Mouse (Mus musculus) testis, adult 2 months (tissue): ENCODE data around the gene Cabp2. TPM values are rescaled to one million over a fixed set of nuclear protein-coding genes. Genes with fewer than 3 reads are reported as not detected.

Source experiments
- H3K27ac ChIP-seq: fragments of 200-500 bp; 2 replicates; pipeline ENCODE4 v1.5.1; 2012; ENCODE audit warnings: low read depth, low read length; ENCODE audit not compliant: control insufficient read depth, insufficient read depth
- H3K27me3 ChIP-seq: fragments of 200-500 bp; 2 replicates; pipeline ENCODE4 v1.6.1; 2012; ENCODE audit warnings: mild to moderate bottlenecking, low read length, moderate library complexity; ENCODE audit not compliant: control insufficient read depth, insufficient read depth
- H3K36me3 ChIP-seq: fragments of 200-500 bp; 2 replicates; pipeline ENCODE4 v1.6.1; 2012; ENCODE audit warnings: mild to moderate bottlenecking, low read length; ENCODE audit not compliant: control insufficient read depth, insufficient read depth
- H3K4me1 ChIP-seq: fragments of 200-500 bp; 2 replicates; pipeline ENCODE4 v1.6.1; 2012; ENCODE audit warnings: low read length; ENCODE audit not compliant: control insufficient read depth, insufficient read depth
- H3K4me3 ChIP-seq: fragments of 200-500 bp; 2 replicates; pipeline ENCODE4 v1.5.1; 2012; ENCODE audit warnings: low read depth, mild to moderate bottlenecking, low read length, moderate library complexity, mixed read lengths; ENCODE audit not compliant: control insufficient read depth
- CTCF ChIP-seq: fragments of 200-500 bp; IDR thresholded peaks from 2 replicates; pipeline ENCODE4 v1.5.1; 2012; ENCODE audit warnings: low read depth, mild to moderate bottlenecking, inconsistent platforms, low read length, moderate library complexity; ENCODE audit not compliant: control insufficient read depth, insufficient read depth, insufficient replicate concordance
- POLR2A ChIP-seq: fragments of 200-500 bp; IDR thresholded peaks from 2 replicates; pipeline ENCODE4 v1.6.1; 2012; ENCODE audit warnings: low read depth, mild to moderate bottlenecking, inconsistent platforms, low read length, moderate library complexity; ENCODE audit not compliant: control insufficient read depth
- polyA plus RNA-seq: library from polyadenylated mRNA; depleted of rRNA; stranded (reverse); fragments of >200 nt; gene quantifications from 2 replicates; pipeline ENCODE4 v1.2.3, GENCODE M21; 2012

The Cabp2 gene
- polyA plus RNA-seq, 1 experiment = not detected

DNA sequence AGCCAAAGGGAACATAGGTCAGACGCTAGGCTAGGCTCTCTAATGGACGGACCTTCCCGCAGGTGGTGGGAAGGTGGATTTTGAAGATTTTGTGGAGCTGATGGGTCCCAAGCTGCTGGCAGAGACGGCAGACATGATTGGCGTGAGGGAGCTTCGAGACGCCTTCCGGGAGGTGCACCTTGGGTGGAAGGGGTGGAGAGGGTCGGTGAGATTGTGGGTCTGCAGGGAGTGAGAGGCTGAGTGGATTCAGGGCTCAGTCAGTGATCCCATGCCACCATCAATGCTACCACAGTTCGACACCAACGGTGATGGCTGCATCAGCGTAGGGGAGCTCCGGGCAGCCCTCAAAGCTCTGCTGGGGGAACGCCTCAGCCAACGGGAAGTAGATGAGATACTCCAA lies 4.8 kb downstream of the Cabp2 start:
- no peak overlapping the region for H3K4me3 ChIP-seq

GRCm38 (mm10) chr19:4087090-4087489 lies 5.7 kb downstream of the Cabp2 start:
- Histone ChIP-seq H3K27ac (no peak overlapping the region), H3K4me1 (no peaks in the 10 kb centered on the region), H3K36me3 (no peaks in the 10 kb centered on the region), H3K27me3 (no peaks in the 10 kb centered on the region), H3K4me3 (no peak overlapping the region)
- TF ChIP-seq POLR2A = no peak
- no peak for TF ChIP-seq CTCF

More for the DNA sequence above, 4.8 kb downstream of the Cabp2 start:
- Histone ChIP-seq H3K27ac (no peak overlapping the region), H3K36me3 (no peaks in the 10 kb centered on the region), H3K4me1 (no peaks in the 10 kb centered on the region), H3K27me3 (no peaks in the 10 kb centered on the region)
- TF ChIP-seq CTCF (no peak), POLR2A (no peak)

- Histone ChIP-seq H3K27me3 (no peaks in the 10 kb centered on the region), H3K4me3 (no peak overlapping the region), H3K36me3 (no peaks in the 10 kb centered on the region), H3K4me1 (no peaks in the 10 kb centered on the region), H3K27ac (no peak overlapping the region)
- no peak for TF ChIP-seq CTCF
- no peak for TF ChIP-seq POLR2A
Measured at GRCm38 (mm10) chr19:4088146-4088545, 6.8 kb downstream of the Cabp2 start.

DNA sequence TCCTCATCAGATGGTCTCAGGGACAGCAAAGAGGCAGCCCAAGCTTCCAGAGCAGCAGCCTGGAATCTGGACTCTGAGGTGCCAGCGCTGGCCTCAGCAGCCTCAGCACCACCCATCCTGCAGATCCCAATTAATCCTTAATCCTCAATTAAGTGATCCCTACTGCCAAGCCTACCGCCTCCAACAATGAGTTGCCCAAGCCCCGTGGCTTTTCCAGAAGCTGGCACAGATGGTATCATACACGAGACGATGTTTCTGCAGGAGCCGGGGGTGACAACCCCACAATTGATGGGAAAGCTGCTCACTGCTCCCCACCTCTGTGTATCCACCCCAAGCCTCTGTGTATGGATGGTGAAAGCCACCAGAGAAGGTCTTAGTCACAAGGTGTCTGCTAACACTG lies 7.8 kb downstream of the Cabp2 start:
- Histone ChIP-seq H3K27me3 (no peaks in the 10 kb centered on the region), H3K36me3 (no peaks in the 10 kb centered on the region), H3K4me1 (no peaks in the 10 kb centered on the region), H3K27ac (no peak overlapping the region), H3K4me3 (no peak overlapping the region)
- TF ChIP-seq CTCF = no peak
- no peak for TF ChIP-seq POLR2A

GRCm38 (mm10) chr19:4090446-4090845 lies 9.1 kb downstream of the Cabp2 start:
- Histone ChIP-seq H3K4me3 (no peak overlapping the region), H3K36me3 (no peaks in the 10 kb centered on the region), H3K4me1 (no peaks in the 10 kb centered on the region), H3K27ac (no peak overlapping the region), H3K27me3 (no peaks in the 10 kb centered on the region)
- TF ChIP-seq CTCF = no peak
- TF ChIP-seq POLR2A = no peak

DNA sequence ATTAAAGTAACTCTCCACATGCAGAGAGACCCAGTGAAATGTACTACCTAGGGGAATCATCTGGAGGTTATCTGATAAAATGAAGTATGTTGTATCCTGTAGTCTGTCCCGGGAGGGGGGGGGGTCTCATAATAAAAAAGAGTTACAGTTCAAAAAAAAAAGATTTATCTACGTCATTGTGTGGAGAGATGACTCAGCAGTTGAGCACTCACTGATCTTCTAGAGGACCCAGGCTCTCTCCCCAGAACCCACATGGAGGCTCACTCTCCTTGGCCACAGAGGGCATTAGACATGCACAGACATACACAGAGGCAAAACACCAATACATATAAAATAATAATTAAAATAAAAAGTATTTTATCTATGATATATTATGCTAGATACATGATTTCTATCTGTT lies 10.0 kb downstream of the Cabp2 start:
- H3K4me1 ChIP-seq = peaks cover 1% of the 10 kb centered on the region; the same call in 1 of the 2 replicates

GRCm38 (mm10) chr19:4092750-4093149 lies 11.4 kb downstream of the Cabp2 start:
- Histone ChIP-seq H3K27me3 (no peaks in the 10 kb centered on the region), H3K27ac (no peak overlapping the region), H3K36me3 (no peaks in the 10 kb centered on the region), H3K4me1 (peaks cover 8% of the 10 kb centered on the region), H3K4me3 (no peak overlapping the region)
- no peak for TF ChIP-seq POLR2A

More for the DNA sequence above, 10.0 kb downstream of the Cabp2 start:
- no peak overlapping the region for H3K27ac ChIP-seq
- no peak overlapping the region for H3K4me3 ChIP-seq
- no peaks in the 10 kb centered on the region for H3K36me3 ChIP-seq
- no peak for TF ChIP-seq CTCF
- no peak for TF ChIP-seq POLR2A
- H3K27me3 ChIP-seq = no peaks in the 10 kb centered on the region

DNA sequence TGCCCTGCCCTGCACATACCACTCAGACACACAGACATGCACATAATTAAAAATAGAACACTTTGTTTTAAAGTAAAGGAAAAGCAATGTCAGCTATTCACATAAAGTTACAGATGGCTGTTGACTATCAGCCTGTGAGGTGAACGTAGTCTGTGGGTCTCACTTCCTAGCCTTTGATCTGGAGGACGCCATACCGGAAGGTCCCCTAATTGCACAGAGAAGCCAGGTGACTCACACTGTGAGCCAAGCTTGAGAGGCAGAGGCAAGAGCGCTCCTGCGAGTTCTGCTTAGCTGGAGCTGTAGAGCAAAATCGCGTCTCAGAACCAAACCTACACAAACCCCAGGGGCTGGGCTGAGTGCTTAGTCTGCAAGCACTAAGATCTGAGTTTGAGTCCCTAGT lies 12.4 kb downstream of the Cabp2 start:
- TF ChIP-seq CTCF (no peak), POLR2A (no peak)
- Histone ChIP-seq H3K36me3 (no peaks in the 10 kb centered on the region), H3K4me3 (no peak overlapping the region), H3K27me3 (no peaks in the 10 kb centered on the region), H3K27ac (no peak overlapping the region), H3K4me1 (peaks cover 17% of the 10 kb centered on the region)
